Mouse (Mus musculus) embryonic facial prominence, embryonic 14.5 days (tissue): ENCODE results near the gene Flrt1. TPM values are rescaled to one million over a fixed set of nuclear protein-coding genes. Genes with fewer than 3 reads are reported as not detected.

Source experiments
- ATAC-seq: fragments of 200-750 bp; cut with Nextera tagmentation; 2 replicates; pipeline ENCODE4 v1.8.0; 2017; ENCODE audit warnings: low read depth, moderate number of reproducible peaks, moderate TSS enrichment
- DNase-seq: peaks from one replicate; pipeline ENCODE4 v3.0.0-alpha.2; 2015; ENCODE audit warnings: low spot score
- H3K27ac ChIP-seq: fragments of 300-500 bp; sonication (generic); replicated peaks from 2 replicates; pipeline ENCODE4 v1.5.1; 2014; ENCODE audit warnings: low read depth, mild to moderate bottlenecking, low read length, moderate library complexity
- H3K27me3 ChIP-seq: fragments of 300-500 bp; sonication (generic); replicated peaks from 2 replicates; pipeline ENCODE4 v1.6.1; 2014; ENCODE audit warnings: low read length; ENCODE audit not compliant: control insufficient read depth, insufficient read depth
- H3K36me3 ChIP-seq: fragments of 300-500 bp; sonication (generic); 2 replicates; pipeline ENCODE4 v1.6.1; 2014; ENCODE audit warnings: low read length, mixed read lengths; ENCODE audit not compliant: control insufficient read depth, insufficient read depth
- H3K4me1 ChIP-seq: fragments of 300-500 bp; sonication (generic); 2 replicates; pipeline ENCODE4 v1.6.1; 2014; ENCODE audit warnings: antibody characterized with exemption, low read length; ENCODE audit not compliant: control insufficient read depth, insufficient read depth
- H3K4me2 ChIP-seq: fragments of 300-500 bp; sonication (generic); 2 replicates; pipeline ENCODE4 v1.6.1; 2014; ENCODE audit warnings: low read depth, mild to moderate bottlenecking, low read length, moderate library complexity, mixed read lengths
- H3K4me3 ChIP-seq: fragments of 300-500 bp; sonication (generic); 2 replicates; pipeline ENCODE4 v1.5.1; 2014; ENCODE audit warnings: low read depth, mild to moderate bottlenecking, low read length
- H3K9ac ChIP-seq: fragments of 300-500 bp; sonication (generic); 2 replicates; pipeline ENCODE4 v1.6.1; 2014; ENCODE audit warnings: low read depth, mild to moderate bottlenecking, low read length, moderate library complexity, mixed read lengths
- H3K9me3 ChIP-seq: fragments of 300-500 bp; sonication (generic); 2 replicates; pipeline ENCODE4 v1.6.1; 2016; ENCODE audit warnings: low read length; ENCODE audit not compliant: control insufficient read depth
- WGBS: fragments of 180-500 bp; shearing (Covaris S2); extraction: QIAGEN DNeasy Blood & Tissue Kit; methylation state at CpG from one replicate; pipeline ENCODE4 v1.1.7; 2014; 5-methylcytosine and 5-hydroxymethylcytosine counted together
- polyA plus RNA-seq: library from polyadenylated mRNA; unstranded; fragments of >200 nt; fragmentation: Nextera tagmentation; extraction: Ambion mirVana; gene quantifications from 2 replicates; pipeline ENCODE4 v1.2.1, GENCODE M21; 2014

The Flrt1 gene
- polyA plus RNA-seq, result 10.4 and 10.5 TPM in 2 replicates

DNA sequence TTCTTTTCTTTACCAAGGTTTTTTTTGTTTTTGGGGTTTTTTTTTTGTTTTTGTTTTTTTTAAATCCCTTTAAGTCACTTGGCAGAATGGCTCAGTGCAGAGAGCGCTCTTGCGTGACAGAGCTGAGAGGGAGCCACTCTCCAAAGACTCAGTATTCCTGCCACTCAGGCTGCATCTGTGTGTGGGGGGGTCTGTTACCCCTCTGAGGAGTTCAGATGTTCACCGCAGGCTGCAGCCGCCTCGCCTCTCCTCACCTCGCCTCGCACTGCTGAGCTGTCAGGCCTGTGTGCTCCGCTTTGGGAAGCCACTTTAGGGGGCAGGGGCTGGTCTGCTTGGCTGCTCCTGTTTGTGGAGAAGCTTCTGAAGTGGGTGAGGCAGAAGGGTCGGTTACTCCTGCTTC, at the start of gene Flrt1:
Gene Flrt1, minus strand, starts transcription at position 186 of the 400 bp plus-strand sequence.
- no peak within 1 kb of the TSS for H3K4me3 ChIP-seq
- no peak within 1 kb of the TSS for H3K4me2 ChIP-seq
- H3K4me1 ChIP-seq, result peaks cover 41% of the 10 kb centered on the region
- WGBS, result 32% methylated on average over 9 of the region's 9 CpGs
- no peaks in the 10 kb centered on the region for H3K36me3 ChIP-seq
- H3K9me3 ChIP-seq, result no peaks in the 10 kb centered on the region
- DNase-seq (peak; percentile 62), ATAC-seq (no peak)
- H3K9ac ChIP-seq, result no peak within 1 kb of the TSS
- H3K27ac ChIP-seq, result no peak within 1 kb of the TSS
- no peaks in the 10 kb centered on the region for H3K27me3 ChIP-seq

DNA sequence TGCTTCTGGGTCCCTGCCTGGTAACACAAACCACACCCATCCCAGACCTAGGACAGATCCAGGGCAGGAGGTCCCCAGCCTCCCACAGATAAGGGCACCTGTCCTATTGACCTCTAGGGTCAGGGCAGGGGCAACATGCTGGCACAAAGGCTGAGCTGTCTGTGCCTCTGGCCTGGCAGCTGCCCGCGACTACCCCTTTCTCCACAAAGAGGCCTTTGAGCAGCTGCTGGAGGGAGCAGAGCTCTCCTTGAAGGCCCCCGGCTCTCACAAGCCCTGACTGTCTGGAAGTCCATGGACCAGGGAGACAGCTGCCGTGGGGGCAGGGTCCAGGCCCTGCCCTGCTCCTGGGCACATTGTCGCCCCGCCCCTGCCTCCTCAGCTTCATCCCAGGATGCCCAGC, 49.7 kb upstream of the Flrt1 start:
- Histone ChIP-seq H3K27me3 (0 out of 2 replicates have a peak, but pooled peaks cover 5% of the 10 kb centered on the region), H3K36me3 (no peaks in the 10 kb centered on the region), H3K4me1 (peaks cover 49% of the 10 kb centered on the region), H3K4me3 (no peak overlapping the region), H3K27ac (peak overlapping the region; percentile 29; the same call in 1 of the 2 replicates), H3K4me2 (no peak overlapping the region), H3K9me3 (no peaks in the 10 kb centered on the region), H3K9ac (no peak overlapping the region)
- DNase-seq (peak; percentile 84), ATAC-seq (peak; percentile 48)
- 49% methylated on average over 5 of the region's 6 CpGs for WGBS

DNA sequence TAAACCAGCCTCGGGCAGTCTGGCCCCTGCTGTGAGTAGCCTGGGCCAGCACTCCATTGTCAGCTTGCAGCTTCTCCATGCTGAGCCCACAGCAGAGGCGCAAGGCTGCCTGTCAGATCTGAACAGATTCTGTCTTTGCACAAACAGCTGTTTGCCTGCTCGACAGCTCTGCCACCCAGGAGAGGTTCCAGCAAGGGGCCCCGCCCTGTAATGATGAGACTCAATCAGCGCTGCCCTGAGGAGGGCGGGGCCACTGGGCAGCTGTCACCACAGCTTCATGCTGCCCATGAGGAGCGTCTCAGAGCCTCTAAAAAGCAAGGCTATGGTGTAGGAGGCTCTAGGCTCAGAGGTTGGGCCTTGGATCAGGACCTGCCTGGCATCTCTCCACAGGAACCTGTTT, 47.7 kb upstream of the Flrt1 start:
- peaks cover 61% of the 10 kb centered on the region for H3K4me1 ChIP-seq
- H3K9me3 ChIP-seq, result no peaks in the 10 kb centered on the region
- DNase-seq (peak; percentile 89), ATAC-seq (peak; percentile 50)
- no peak overlapping the region for H3K4me3 ChIP-seq
- H3K27me3 ChIP-seq, result no peaks in the 10 kb centered on the region
- WGBS, result 16% methylated on average over 6 of the region's 7 CpGs
- peak overlapping the region; percentile 20; the same call in 1 of the 2 replicates for H3K9ac ChIP-seq
- no peaks in the 10 kb centered on the region for H3K36me3 ChIP-seq
- peak overlapping the region; percentile 50 for H3K27ac ChIP-seq
- no peak overlapping the region for H3K4me2 ChIP-seq

DNA sequence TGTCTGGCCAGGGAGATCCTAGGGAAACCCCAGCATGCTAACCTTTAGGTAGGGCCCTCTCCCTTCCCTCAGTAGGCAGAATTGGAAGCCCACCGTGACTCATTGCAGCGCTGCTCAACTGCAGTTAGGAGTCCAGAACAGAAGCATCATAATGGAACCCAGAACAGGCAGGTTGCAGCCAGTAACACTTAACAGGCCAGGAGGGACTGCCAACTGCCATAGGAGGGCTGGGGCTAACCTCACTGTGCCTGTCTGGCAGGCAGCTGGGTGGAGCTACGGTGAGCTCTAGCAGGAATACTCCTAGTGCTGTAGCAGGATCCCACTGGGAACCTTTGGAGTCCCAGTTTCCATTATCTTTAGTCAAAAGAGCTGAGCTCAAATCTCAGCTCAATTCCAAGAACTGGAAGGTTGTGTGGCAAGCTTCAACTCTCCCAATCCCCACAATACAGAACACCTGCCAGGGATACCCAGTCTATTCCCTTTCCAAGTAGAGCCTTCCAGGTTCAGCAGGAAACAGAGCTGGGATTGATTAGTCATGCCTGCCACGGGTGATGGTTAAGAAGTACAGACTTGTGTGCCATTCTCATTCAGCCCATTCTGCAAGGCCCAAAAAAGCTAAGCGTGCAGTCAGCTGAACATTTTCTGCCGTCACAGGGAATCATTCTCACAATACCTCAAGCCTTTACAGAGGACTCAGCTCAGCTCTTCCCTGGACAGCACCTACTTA, 46.6 kb upstream of the Flrt1 start:
- no peak overlapping the region for H3K4me2 ChIP-seq
- no peaks in the 10 kb centered on the region for H3K9me3 ChIP-seq
- 68% methylated on average over 6 of the region's 6 CpGs for WGBS
- no peak overlapping the region for H3K9ac ChIP-seq
- no peak overlapping the region for H3K4me3 ChIP-seq
- ATAC-seq, result no peak
- H3K36me3 ChIP-seq, result no peaks in the 10 kb centered on the region
- peaks cover 62% of the 10 kb centered on the region for H3K4me1 ChIP-seq
- H3K27me3 ChIP-seq, result no peaks in the 10 kb centered on the region
- 0 out of 2 replicates have a peak overlapping the region, but pooled peaks have one; percentile 50 for H3K27ac ChIP-seq
- DNase-seq, result no peak

DNA sequence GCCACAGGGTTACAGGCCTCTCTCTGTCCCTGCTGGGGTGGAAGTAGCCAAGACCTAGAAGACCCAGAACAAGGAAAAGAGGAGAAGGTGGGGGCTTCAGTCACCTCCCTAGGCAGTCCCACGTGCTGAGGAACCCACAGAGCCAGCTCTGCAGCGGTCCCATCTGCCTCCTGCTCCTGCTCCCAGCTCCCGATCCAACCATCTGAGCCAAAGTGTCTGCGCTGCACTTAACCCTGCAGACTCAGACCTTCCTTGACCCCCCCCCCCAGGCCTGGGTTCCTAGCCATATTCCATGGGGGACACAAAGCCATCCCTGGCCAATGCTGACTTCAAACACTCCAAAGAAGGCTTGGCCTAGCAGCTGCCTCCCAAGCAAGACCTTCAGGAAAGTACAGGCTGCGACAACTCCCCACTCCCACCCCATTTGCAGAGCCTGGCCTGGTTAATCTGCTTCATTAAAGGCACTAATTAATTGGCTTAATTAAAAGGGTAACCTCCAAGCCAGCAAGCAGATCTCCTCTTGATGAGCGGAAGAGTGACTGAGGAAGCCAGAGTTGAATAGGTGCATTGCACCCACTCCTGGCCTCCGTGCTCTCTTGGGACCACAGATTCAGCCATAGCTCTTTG, 45.9 kb upstream of the Flrt1 start:
- ATAC-seq (no peak), DNase-seq (no peak)
- Histone ChIP-seq H3K4me3 (no peak overlapping the region), H3K4me1 (peaks cover 56% of the 10 kb centered on the region), H3K9ac (no peak overlapping the region), H3K4me2 (no peak overlapping the region), H3K27ac (no peak overlapping the region), H3K27me3 (no peaks in the 10 kb centered on the region), H3K36me3 (no peaks in the 10 kb centered on the region), H3K9me3 (no peaks in the 10 kb centered on the region)
- 85% methylated on average over 4 of the region's 7 CpGs for WGBS

DNA sequence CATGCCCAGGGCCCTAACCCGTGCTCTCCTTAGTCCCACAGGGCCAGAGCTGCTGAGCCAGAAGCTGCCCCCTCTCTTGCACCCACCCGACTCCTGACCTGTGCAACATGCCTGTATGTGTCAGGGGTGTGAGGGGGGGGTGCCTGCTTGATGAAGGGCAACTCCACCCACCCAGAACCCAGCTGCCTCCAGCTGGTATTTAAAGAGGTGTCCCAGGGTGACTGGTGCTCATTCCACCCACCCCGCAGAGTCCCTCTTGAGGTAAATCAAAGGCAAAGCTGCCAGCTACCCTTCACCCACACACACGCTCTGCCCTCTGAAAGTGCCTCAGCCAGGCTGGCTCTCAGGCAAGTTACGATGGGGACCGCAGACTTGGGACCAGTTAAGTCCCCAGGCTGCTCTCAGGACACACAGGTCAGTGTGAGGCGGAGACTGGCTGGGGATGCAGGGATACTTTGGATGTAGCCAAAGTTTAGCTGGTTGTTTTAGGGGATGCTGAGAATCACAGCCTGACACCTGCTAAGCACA, 43.7 kb upstream of the Flrt1 start:
- Histone ChIP-seq H3K9ac (no peak overlapping the region), H3K4me1 (peaks cover 48% of the 10 kb centered on the region), H3K27ac (no peak overlapping the region), H3K36me3 (no peaks in the 10 kb centered on the region), H3K27me3 (no peaks in the 10 kb centered on the region), H3K9me3 (no peaks in the 10 kb centered on the region), H3K4me3 (no peak overlapping the region), H3K4me2 (no peak overlapping the region)
- DNase-seq, result no peak
- WGBS, result 70% methylated on average over 7 of the region's 7 CpGs
- no peak for ATAC-seq

DNA sequence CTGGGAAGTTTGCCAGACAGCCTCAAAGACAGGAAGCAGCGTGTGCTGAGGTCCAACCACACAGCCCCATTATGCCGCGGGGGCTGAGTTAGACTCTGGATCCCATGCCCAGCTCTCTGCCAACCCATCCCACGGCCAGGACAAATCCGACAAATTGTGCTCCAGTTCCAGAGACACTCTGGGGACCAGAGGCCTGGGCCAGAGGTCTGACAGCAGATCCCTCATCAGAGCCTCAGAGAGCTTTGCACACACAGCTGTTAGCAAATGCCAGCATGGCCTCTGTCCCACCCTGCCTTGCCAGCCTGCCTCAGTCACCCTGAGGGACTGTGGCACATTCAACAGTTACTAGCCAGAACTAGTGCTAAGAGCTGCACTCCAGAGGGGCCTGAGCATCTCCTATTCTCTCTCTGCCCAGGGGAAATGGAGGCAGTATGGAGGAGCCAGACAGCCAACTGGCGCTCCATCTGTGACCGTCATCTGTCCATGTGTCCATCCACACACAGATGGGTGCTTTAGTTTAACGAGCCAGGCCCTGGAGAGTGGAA, 43.1 kb upstream of the Flrt1 start:
- no peak for ATAC-seq
- no peak for DNase-seq
- Histone ChIP-seq H3K27me3 (no peaks in the 10 kb centered on the region), H3K4me2 (no peak overlapping the region), H3K4me1 (peaks cover 51% of the 10 kb centered on the region), H3K4me3 (no peak overlapping the region), H3K27ac (no peak overlapping the region), H3K9ac (no peak overlapping the region), H3K9me3 (no peaks in the 10 kb centered on the region), H3K36me3 (no peaks in the 10 kb centered on the region)
- 66% methylated on average over 8 of the region's 8 CpGs for WGBS

DNA sequence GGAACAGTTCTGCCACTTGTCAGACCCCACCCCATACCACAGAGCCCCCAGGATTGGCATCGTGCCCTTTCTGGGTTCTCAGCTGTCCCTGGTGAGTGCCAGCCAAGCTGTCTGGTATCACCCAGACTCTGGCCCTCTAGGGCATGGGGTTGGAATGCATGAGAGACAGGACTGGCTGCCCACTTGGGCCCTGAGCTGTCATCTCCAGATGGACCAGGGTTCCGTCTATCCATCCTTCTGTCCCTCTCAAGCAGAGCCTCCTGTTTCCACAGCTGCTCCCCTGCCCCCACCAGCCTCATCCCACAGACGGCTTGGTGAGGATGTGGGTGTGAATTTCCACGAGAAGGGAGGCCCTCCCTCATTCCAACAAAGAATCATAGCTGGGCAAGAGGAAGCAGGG, 42.6 kb upstream of the Flrt1 start:
- Histone ChIP-seq H3K4me3 (no peak overlapping the region), H3K27ac (no peak overlapping the region), H3K36me3 (no peaks in the 10 kb centered on the region), H3K27me3 (no peaks in the 10 kb centered on the region), H3K9ac (no peak overlapping the region), H3K4me1 (peaks cover 51% of the 10 kb centered on the region), H3K9me3 (no peaks in the 10 kb centered on the region), H3K4me2 (no peak overlapping the region)
- 21% methylated on average over 4 of the region's 4 CpGs for WGBS
- ATAC-seq, result no peak
- no peak for DNase-seq
